Mouse (Mus musculus) testis, adult 2 months (tissue): ENCODE results near the gene Prr23a1.

Experiments used
- CTCF ChIP-seq: fragments of 200-500 bp; IDR thresholded peaks from 2 replicates; pipeline ENCODE4 v1.5.1; 2012; ENCODE audit warnings: low read depth, mild to moderate bottlenecking, inconsistent platforms, low read length, moderate library complexity; ENCODE audit not compliant: control insufficient read depth, insufficient read depth, insufficient replicate concordance
- POLR2A ChIP-seq: fragments of 200-500 bp; IDR thresholded peaks from 2 replicates; pipeline ENCODE4 v1.6.1; 2012; ENCODE audit warnings: low read depth, mild to moderate bottlenecking, inconsistent platforms, low read length, moderate library complexity; ENCODE audit not compliant: control insufficient read depth

GRCm38 (mm10) chr9:98807631-98808030 is 34.7 kb upstream of the Prr23a1 start:
- no peak for TF ChIP-seq CTCF
- no peak for TF ChIP-seq POLR2A
